9 mouse cellular contexts compared by ENCODE assay signal in genomic region chr7:24472937-24473336, GRCm38 (mm10). TPM values are rescaled to one million over a fixed set of nuclear protein-coding genes. Genes with fewer than 3 reads are reported as not detected.
A peak's percentile ranks its signal among the peaks of the same experiment; 100 is the strongest.
DNase-seq lines count a peak whose midpoint lies in the region; ATAC-seq and TF ChIP-seq lines count a peak whose summit lies in the region.
"Had no signal": no experiment of that assay in that cellular context is flagged by ENCODE, and none has a peak within 500 bp of the region (broad histone marks: within the 10 kb centered on the region; RNA-seq: fewer than 3 reads in every experiment).

No protein-coding gene starts in this region.

- H3K4me1 ChIP-seq in MEL (ENCODE audit: control insufficient read depth in 1 of 2, insufficient read depth in 2 of 2, low read length in 2 of 2): no peaks in the 10 kb centered on the region
- H3K4me1 ChIP-seq in lung, postnatal 0 days (ENCODE audit: insufficient read depth, low read depth, low read length): no peaks in the 10 kb centered on the region
- H3K4me1 ChIP-seq in kidney, embryonic 14.5 days (ENCODE audit: control insufficient read depth, insufficient read depth, low read length): no peaks in the 10 kb centered on the region

- ATAC-seq in lung, postnatal 0 days: no peak
- no peak for ATAC-seq in kidney, embryonic 14.5 days (ENCODE audit: low FRiP score, low TSS enrichment)

- H3K9me3 ChIP-seq in MEL (replicated peaks; ENCODE audit: insufficient read depth, low read length): no peaks in the 10 kb centered on the region
- H3K9me3 ChIP-seq in lung, postnatal 0 days (ENCODE audit: low read length): no peaks in the 10 kb centered on the region
- no peaks in the 10 kb centered on the region for H3K9me3 ChIP-seq in kidney, embryonic 14.5 days (ENCODE audit: control insufficient read depth, low read length)

- peak; percentile 48 for DNase-seq in heart, postnatal 4 days
- no peak for DNase-seq in heart, postnatal 25 days (ENCODE audit: low spot score)
- DNase-seq in 416B (ENCODE audit: low read depth) (peak; percentile 65), MEL (ENCODE audit: low read depth, low spot score) (peak; percentile 75)
- no peak for DNase-seq in lung, postnatal 0 days (ENCODE audit: low spot score)
- DNase-seq in thymus, postnatal 4 days: peak; percentile 71
- DNase-seq in layer of hippocampus, adult 18-20 months (ENCODE audit: low spot score in 2 of 2): no peak

- no peaks in the 10 kb centered on the region for H3K79me2 ChIP-seq in MEL (ENCODE audit: control insufficient read depth, insufficient read depth, low read length, poor library complexity)

- no peak overlapping the region for H3K4me2 ChIP-seq in lung, postnatal 0 days (replicated peaks; ENCODE audit: low read depth, low read length)
- H3K4me2 ChIP-seq in kidney, embryonic 14.5 days (replicated peaks; ENCODE audit: low read depth, low read length): no peak overlapping the region

- H3K9ac ChIP-seq in MEL (ENCODE audit: control insufficient read depth, low read depth, low read length, poor library complexity, severe bottlenecking): no peak overlapping the region
- H3K9ac ChIP-seq in lung, postnatal 0 days (replicated peaks; ENCODE audit: low read depth): no peak overlapping the region
- H3K9ac ChIP-seq in kidney, embryonic 14.5 days (ENCODE audit: low read depth, low read length): no peak overlapping the region

- H3K4me3 ChIP-seq in MEL (ENCODE audit: control insufficient read depth in 1 of 2, insufficient read depth in 1 of 2, low read depth in 2 of 2, low read length in 2 of 2): no peak overlapping the region
- no peak overlapping the region for H3K4me3 ChIP-seq in lung, postnatal 0 days (ENCODE audit: low read depth, low read length)
- no peak overlapping the region for H3K4me3 ChIP-seq in kidney, embryonic 14.5 days (ENCODE audit: low read length)

- no peaks in the 10 kb centered on the region for H3K36me3 ChIP-seq in MEL (ENCODE audit: control insufficient read depth in 1 of 2, insufficient read depth in 2 of 2, low read length in 2 of 2)
- H3K36me3 ChIP-seq in lung, postnatal 0 days (ENCODE audit: insufficient read depth, low read length): peaks cover 9% of the 10 kb centered on the region; the same call in 1 of the 2 replicates
- no peaks in the 10 kb centered on the region for H3K36me3 ChIP-seq in kidney, embryonic 14.5 days (ENCODE audit: control insufficient read depth, insufficient read depth, low read length)

- TF ChIP-seq CTCF in MEL (IDR thresholded peaks at IDR 0.05 in 2 of 3, conservative IDR thresholded peaks at IDR 0.05 in 1 of 3; ENCODE audit: control insufficient read depth in 1 of 3, insufficient read depth in 1 of 3, low read depth in 2 of 3, low read length in 3 of 3, poor library complexity in 1 of 3, severe bottlenecking in 1 of 3): peak; percentile 77 to 96 (median 79)
- peak; percentile 79 for TF ChIP-seq CTCF in lung, postnatal 0 days (IDR thresholded peaks at IDR 0.05)

- no peaks in the 10 kb centered on the region for H3K27me3 ChIP-seq in MEL (ENCODE audit: control insufficient read depth in 1 of 2, insufficient read depth in 2 of 2, low read length in 2 of 2)
- no peaks in the 10 kb centered on the region for H3K27me3 ChIP-seq in lung, postnatal 0 days (replicated peaks; ENCODE audit: insufficient read depth, low read length)
- no peaks in the 10 kb centered on the region for H3K27me3 ChIP-seq in kidney, embryonic 14.5 days (ENCODE audit: control insufficient read depth, insufficient read depth, low read length)

- H3K27ac ChIP-seq in MEL (ENCODE audit: control insufficient read depth, low read depth, low read length): no peak overlapping the region
- H3K27ac ChIP-seq in lung, postnatal 0 days (ENCODE audit: low read length): no peak overlapping the region
- no peak overlapping the region for H3K27ac ChIP-seq in kidney, embryonic 14.5 days (ENCODE audit: low read depth, low read length)

- no peak for TF ChIP-seq EP300 in MEL (IDR thresholded peaks at IDR 0.05; ENCODE audit: low read depth in 1 of 2, low read length in 2 of 2)
- no peak for TF ChIP-seq EP300 in lung, postnatal 0 days (IDR thresholded peaks at IDR 0.05)

- intact Hi-C loops in heart, postnatal 25 days (cut with DNase I): loop anchor here (1.0 to 10.0 kb wide), 3 partner anchors 32 to 182 kb away; no protein-coding TSS in a partner anchor

- no peak for TF ChIP-seq POLR2A in MEL (IDR thresholded peaks at IDR 0.05; ENCODE audit: control insufficient read depth in 1 of 2, insufficient read depth in 1 of 2, low read depth in 1 of 2, low read length in 2 of 2, poor library complexity in 1 of 2)

- 72% methylated on average over 7 of the region's 7 CpGs for WGBS in lung, postnatal 0 days
- 76% methylated on average over 7 of the region's 7 CpGs for WGBS in kidney, embryonic 14.5 days

- TF ChIP-seq RAD21 in MEL (IDR thresholded peaks at IDR 0.05; ENCODE audit: low read depth, low read length): peak; percentile 59

TF ChIP-seq in MEL, 35 proteins besides CTCF, POLR2A, EP300 and RAD21:
- TF ChIP-seq HCFC1 (IDR thresholded peaks at IDR 0.05; ENCODE audit: low read depth, low read length): no peak
- peak; percentile 52 for TF ChIP-seq SMC3 (IDR thresholded peaks at IDR 0.05; ENCODE audit: low read depth, low read length)
- no peak for TF ChIP-seq E2F4 (IDR thresholded peaks at IDR 0.05; ENCODE audit: borderline replicate concordance, low read depth, low read length)
- TF ChIP-seq MEF2A (IDR thresholded peaks at IDR 0.05; ENCODE audit: extremely low read depth, insufficient replicate concordance, low read depth, low read length, poor library complexity, severe bottlenecking): no peak
- peak; percentile 30 for TF ChIP-seq ZC3H11A (IDR thresholded peaks at IDR 0.05; ENCODE audit: low read depth, low read length)

RNA-seq across cellular contexts. Expression of gene Cadm4, which starts 8.9 kb away (rescaled TPM):
- total RNA-seq in heart, postnatal 4 days (2021): 10 to 100 TPM; 11.9 to 12.5 TPM
- total RNA-seq in heart, postnatal 25 days (2021): 10 to 100 TPM; 13.1 to 13.9 TPM
- 0.12 and 0.16 TPM in 2 replicates for total RNA-seq in MEL (2012; rRNA removed)
- polyA plus RNA-seq in MEL (2012; ENCODE audit: insufficient read depth in 1 of 2, insufficient read length in 2 of 2, low read depth in 1 of 2, low replicate concordance in 2 of 2, missing spikeins in 1 of 2): under 1 TPM in 1 of 2 experiments, not detected in 1; 0.38 TPM
- 1.7 and 1.9 TPM in 2 replicates for polyA plus RNA-seq in lung, postnatal 0 days (2015; fragmentation: Nextera tagmentation; extraction: Ambion mirVana)
- total RNA-seq in layer of hippocampus, adult 18-20 months (2021): 100 to 1,000 TPM; 136 to 141 TPM
- 1.5 and 5.9 TPM in 2 replicates for polyA plus RNA-seq in kidney, embryonic 14.5 days (2014; fragmentation: Nextera tagmentation; extraction: Ambion mirVana)

RNA-seq across cellular contexts. Expression of gene Plaur, which starts 10.7 kb away (rescaled TPM):
- 10 to 100 TPM in 1 of 2 experiments, 1 to 10 TPM in 1; 6.4 to 10.4 TPM for total RNA-seq in heart, postnatal 4 days (2021)
- 1 to 10 TPM; 2.1 to 2.2 TPM for total RNA-seq in heart, postnatal 25 days (2021)
- total RNA-seq in MEL (2012; rRNA removed): 8.0 and 9.7 TPM in 2 replicates
- 1 to 10 TPM in 1 of 2 experiments, not detected in 1; 8.6 TPM for polyA plus RNA-seq in MEL (2012; ENCODE audit: insufficient read depth in 1 of 2, insufficient read length in 2 of 2, low read depth in 1 of 2, low replicate concordance in 2 of 2, missing spikeins in 1 of 2)
- 65.8 and 72.0 TPM in 2 replicates for polyA plus RNA-seq in lung, postnatal 0 days (2015; fragmentation: Nextera tagmentation; extraction: Ambion mirVana)
- under 1 TPM; 0.54 to 0.91 TPM for total RNA-seq in layer of hippocampus, adult 18-20 months (2021)
- 14.1 TPM in 2 replicates for polyA plus RNA-seq in kidney, embryonic 14.5 days (2014; fragmentation: Nextera tagmentation; extraction: Ambion mirVana)

RNA-seq across cellular contexts. Expression of gene Irgc1, which starts 20.8 kb away (rescaled TPM):
- not detected for total RNA-seq in heart, postnatal 4 days (2021)
- total RNA-seq in heart, postnatal 25 days (2021): not detected
- not detected in 2 replicates for total RNA-seq in MEL (2012; rRNA removed)
- not detected for polyA plus RNA-seq in MEL (2012; ENCODE audit: insufficient read depth in 1 of 2, insufficient read length in 2 of 2, low read depth in 1 of 2, low replicate concordance in 2 of 2, missing spikeins in 1 of 2)
- 0.24 and 0.29 TPM in 2 replicates for polyA plus RNA-seq in lung, postnatal 0 days (2015; fragmentation: Nextera tagmentation; extraction: Ambion mirVana)
- total RNA-seq in layer of hippocampus, adult 18-20 months (2021): not detected
- polyA plus RNA-seq in kidney, embryonic 14.5 days (2014; fragmentation: Nextera tagmentation; extraction: Ambion mirVana): not detected in 2 replicates
- total RNA-seq: hematopoietic stem cell, adult 5-6 weeks had no signal

RNA-seq across cellular contexts. Expression of gene Zfp428, which starts 33.9 kb away (rescaled TPM):
- 10 to 100 TPM; 17.3 to 18.5 TPM for total RNA-seq in heart, postnatal 4 days (2021)
- 10 to 100 TPM; 15.1 to 15.6 TPM for total RNA-seq in heart, postnatal 25 days (2021)
- total RNA-seq in MEL (2012; rRNA removed): 10.3 and 12.4 TPM in 2 replicates
- 10 to 100 TPM in 1 of 2 experiments, not detected in 1; 16.4 TPM for polyA plus RNA-seq in MEL (2012; ENCODE audit: insufficient read depth in 1 of 2, insufficient read length in 2 of 2, low read depth in 1 of 2, low replicate concordance in 2 of 2, missing spikeins in 1 of 2)
- polyA plus RNA-seq in lung, postnatal 0 days (2015; fragmentation: Nextera tagmentation; extraction: Ambion mirVana): 13.1 and 17.0 TPM in 2 replicates
- 10 to 100 TPM; 40.0 to 45.4 TPM for total RNA-seq in layer of hippocampus, adult 18-20 months (2021)
- 54.5 and 70.3 TPM in 2 replicates for polyA plus RNA-seq in kidney, embryonic 14.5 days (2014; fragmentation: Nextera tagmentation; extraction: Ambion mirVana)

RNA-seq across cellular contexts. Expression of gene AC161166.1, which starts 39.3 kb away (rescaled TPM):
- not detected for total RNA-seq in heart, postnatal 4 days (2021)
- total RNA-seq in heart, postnatal 25 days (2021): not detected
- not detected in 2 replicates for total RNA-seq in MEL (2012; rRNA removed)
- under 1 TPM in 1 of 2 experiments, not detected in 1; 0.13 TPM for polyA plus RNA-seq in MEL (2012; ENCODE audit: insufficient read depth in 1 of 2, insufficient read length in 2 of 2, low read depth in 1 of 2, low replicate concordance in 2 of 2, missing spikeins in 1 of 2)
- 0.06 and 0.10 TPM in 2 replicates for polyA plus RNA-seq in lung, postnatal 0 days (2015; fragmentation: Nextera tagmentation; extraction: Ambion mirVana)
- total RNA-seq in layer of hippocampus, adult 18-20 months (2021): not detected
- polyA plus RNA-seq in kidney, embryonic 14.5 days (2014; fragmentation: Nextera tagmentation; extraction: Ambion mirVana): 0.17 and 0.61 TPM in 2 replicates
- total RNA-seq: hematopoietic stem cell, adult 5-6 weeks had no signal

Comparison
In these comparisons a context has a peak if more than half of its experiments do, and no peak if none do; other contexts are left out.
1. DNase-seq: peak in heart, postnatal 4 days (single experiment), 416B (single experiment), MEL (single experiment) and thymus, postnatal 4 days (single experiment); none in heart, postnatal 25 days (single experiment), lung, postnatal 0 days (single experiment) and layer of hippocampus, adult 18-20 months (0 of 2).
2. RNA of gene Cadm4, which starts 8.9 kb away (total RNA-seq): 136 to 141 TPM in layer of hippocampus, adult 18-20 months, 13.1 to 13.9 TPM in heart, postnatal 25 days and 11.9 to 12.5 TPM in heart, postnatal 4 days; 0.12 to 0.16 TPM in MEL; every median in the first group is over 10 times any median in the second.